Mouse (Mus musculus) small intestine, adult 2 months (tissue): ENCODE measurements around the gene Cel.

Source experiments
- CTCF ChIP-seq: fragments of 200-500 bp; IDR thresholded peaks from 2 replicates; pipeline ENCODE4 v1.5.1; 2012; ENCODE audit warnings: low read depth, mild to moderate bottlenecking, control low read depth, inconsistent platforms, low read length, moderate library complexity, mixed read lengths; ENCODE audit not compliant: insufficient replicate concordance, insufficient read length; ENCODE audit errors: extremely low read depth
- POLR2A ChIP-seq: fragments of 200-500 bp; IDR thresholded peaks from 2 replicates; pipeline ENCODE4 v1.6.1; 2012; ENCODE audit warnings: low read depth, mild to moderate bottlenecking, control low read depth, inconsistent platforms, low read length, moderate library complexity

GRCm38 (mm10) chr2:28540587-28541227 is 22.5 kb downstream of the Cel start:
- TF ChIP-seq CTCF (no peak), POLR2A (no peak)
